Mouse (Mus musculus) adrenal gland, adult 2 months (tissue): ENCODE results near the gene Ccl28. TPM values are rescaled to one million over a fixed set of nuclear protein-coding genes. Genes with fewer than 3 reads are reported as not detected.
A peak's percentile ranks its signal among the peaks of the same experiment; 100 is the strongest.
"Not testable (repeated sequence)": the region's sequence is repeated elsewhere in the genome, so short reads cannot be mapped to it uniquely, and the experiment has no call there.

Source experiments
- DNase-seq: peaks from one replicate; pipeline ENCODE4 v3.0.0; 2021
- long read RNA-seq: library from polyadenylated mRNA; stranded (forward); transcript quantifications from one replicate; pipeline ENCODE4 v2.0.0, GENCODE M21; 2021
- polyA plus RNA-seq: library from polyadenylated mRNA; depleted of rRNA; stranded (reverse); fragments of >200 nt; gene quantifications from 2 replicates; pipeline ENCODE4 v1.2.3, GENCODE M21; 2012; rRNA removed
- total RNA-seq, 2 experiments: library from RNA; stranded (reverse); gene quantifications; 2 replicates each; pipeline ENCODE4 v1.2.3; 2021

The Ccl28 gene
- 1 to 10 TPM in 1 of 2 experiments, under 1 TPM in 1; 0.62 to 1.0 TPM for total RNA-seq
- polyA plus RNA-seq: not detected in 2 replicates
- long read RNA-seq: 0 reads

DNA sequence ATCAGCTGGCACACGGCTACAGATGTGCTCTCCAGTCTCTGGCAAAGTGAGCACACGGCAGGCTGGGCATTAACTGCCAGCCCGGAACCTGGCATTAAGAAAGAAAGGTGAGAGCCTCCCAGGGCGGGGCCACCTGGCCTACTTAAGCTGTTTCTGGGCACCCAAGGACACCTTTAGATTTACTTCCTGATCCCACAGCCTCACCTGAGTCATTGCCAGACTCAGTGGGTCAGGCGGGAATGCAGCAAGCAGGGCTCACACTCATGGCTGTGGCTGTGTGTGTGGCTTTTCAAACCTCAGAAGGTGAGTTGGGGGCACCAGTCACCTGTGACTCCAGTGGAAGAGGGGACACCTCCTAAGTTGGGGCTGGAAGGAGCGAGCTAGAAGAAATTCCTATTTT lies at the start of gene Ccl28:
Ccl28 (plus strand) TSS at position 186 of the 400 bp plus-strand sequence.
- DNase-seq: no peak

DNA sequence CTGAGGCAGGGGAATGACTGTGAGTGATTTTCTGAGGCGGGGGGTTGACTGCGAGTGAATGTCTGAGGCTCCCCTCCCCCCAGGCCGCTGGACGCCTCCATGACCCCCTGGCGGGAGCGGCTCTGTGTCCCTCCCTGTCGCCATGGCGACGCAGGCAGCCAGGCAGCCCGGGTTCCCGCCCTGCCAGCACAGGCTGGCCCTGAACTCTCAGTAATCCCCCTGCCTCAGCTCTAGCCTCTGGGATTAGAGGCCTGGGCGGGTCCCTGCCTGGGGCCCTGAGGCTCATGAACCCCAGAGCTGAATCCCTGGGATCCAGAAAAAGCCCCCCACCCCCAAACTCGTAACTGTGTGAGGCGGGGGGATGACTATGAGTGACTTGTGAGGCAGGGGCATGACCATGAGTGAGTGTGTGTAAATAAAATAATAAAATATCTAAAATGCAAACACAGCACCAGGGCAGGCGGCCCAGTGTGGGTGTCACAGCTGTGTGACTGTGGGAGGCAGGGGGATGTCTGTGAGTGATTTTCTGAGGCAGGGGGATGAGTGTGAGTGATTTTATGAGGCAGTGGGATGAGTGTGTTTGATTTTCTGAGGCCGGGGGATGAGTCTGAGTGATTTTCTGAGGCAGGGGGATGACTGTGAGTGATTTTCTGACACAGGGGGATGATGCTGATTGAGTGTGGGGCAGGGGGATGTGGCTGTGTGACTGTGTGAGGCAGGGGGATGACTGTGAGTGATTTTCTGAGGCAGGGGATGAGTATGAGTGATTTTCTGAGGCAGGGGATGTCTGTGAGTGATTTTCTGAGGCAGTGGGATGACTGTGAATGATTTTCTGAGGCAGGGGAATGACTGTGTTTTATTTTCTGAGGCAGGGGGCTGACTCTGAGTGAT lies 27.1 kb upstream of the Ccl28 start:
- DNase-seq: peak; percentile 29

DNA sequence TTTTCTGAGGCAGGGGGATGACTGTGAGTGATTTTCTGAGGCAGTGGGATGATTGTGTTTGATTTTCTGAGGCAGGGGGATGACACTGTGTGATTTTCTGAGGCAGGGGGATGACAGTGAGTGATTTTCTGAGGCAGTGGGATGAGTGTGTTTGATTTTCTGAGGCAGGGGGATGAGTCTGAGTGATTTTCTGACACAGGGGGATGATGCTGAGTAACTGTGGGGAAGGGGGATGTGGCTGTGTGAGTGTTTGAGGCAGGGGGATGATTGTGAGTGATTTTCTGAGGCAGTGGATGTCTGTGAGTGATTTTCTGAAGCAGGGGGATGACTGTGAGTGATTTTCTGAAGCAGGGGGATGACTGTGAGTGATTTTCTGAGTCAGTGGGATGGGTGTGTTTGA lies 25.2 kb upstream of the Ccl28 start:
- DNase-seq: not testable (repeated sequence)

DNA sequence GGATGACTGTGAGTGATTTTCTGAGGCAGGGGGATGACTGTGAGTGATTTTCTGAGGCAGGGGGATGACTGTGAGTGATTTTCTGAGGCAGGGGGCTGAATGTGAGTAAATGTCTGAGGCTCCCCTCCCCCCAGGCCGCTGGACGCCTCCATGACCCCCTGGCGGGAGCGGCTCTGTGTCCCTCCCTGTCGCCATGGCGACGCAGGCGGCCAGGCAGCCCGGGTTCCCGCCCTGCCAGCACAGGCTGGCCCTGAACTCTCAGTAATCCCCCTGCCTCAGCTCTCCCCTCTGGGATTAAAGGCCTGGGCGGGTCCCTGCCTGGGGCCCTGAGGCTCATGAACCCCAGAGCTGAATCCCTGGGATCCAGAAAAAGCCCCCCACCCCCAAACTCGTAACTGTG lies 24.6 kb upstream of the Ccl28 start:
- DNase-seq: peak; percentile 41

DNA sequence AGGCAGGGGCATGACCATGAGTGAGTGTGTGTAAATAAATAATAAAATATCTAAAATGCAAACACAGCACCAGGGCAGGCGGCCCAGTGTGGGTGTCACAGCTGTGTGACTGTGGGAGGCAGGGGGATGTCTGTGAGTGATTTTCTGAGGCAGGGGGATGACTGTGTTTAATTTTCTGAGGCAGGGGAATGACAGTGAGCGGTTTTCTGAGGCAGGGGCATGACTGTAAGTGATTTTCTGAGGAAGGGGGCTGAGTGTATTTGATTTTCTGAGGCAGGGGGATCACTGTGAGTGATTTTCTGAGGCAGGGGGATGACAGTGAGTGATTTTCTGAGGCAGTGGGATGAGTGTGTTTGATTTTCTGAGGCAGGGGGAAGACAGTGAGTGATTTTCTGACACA lies 24.1 kb upstream of the Ccl28 start:
- DNase-seq: not testable (repeated sequence)

DNA sequence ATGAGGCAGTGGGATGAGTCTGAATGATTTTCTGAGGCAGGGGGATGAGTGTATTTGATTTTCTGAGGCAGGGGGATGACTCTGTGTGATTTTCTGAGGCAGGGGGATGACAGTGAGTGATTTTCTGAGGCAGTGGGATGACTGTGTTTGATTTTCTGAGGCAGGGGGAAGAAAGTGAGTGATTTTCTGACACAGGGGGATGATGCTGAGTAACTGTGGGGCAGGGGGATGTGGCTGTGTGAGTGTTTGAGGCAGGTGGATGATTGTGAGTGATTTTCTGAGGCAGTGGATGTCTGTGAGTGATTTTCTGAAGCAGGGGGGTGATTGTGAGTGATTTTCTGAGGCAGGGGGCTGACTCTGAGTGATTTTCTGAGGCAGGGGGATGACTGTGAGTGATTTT lies 23.5 kb upstream of the Ccl28 start:
- DNase-seq: peak; percentile 31

DNA sequence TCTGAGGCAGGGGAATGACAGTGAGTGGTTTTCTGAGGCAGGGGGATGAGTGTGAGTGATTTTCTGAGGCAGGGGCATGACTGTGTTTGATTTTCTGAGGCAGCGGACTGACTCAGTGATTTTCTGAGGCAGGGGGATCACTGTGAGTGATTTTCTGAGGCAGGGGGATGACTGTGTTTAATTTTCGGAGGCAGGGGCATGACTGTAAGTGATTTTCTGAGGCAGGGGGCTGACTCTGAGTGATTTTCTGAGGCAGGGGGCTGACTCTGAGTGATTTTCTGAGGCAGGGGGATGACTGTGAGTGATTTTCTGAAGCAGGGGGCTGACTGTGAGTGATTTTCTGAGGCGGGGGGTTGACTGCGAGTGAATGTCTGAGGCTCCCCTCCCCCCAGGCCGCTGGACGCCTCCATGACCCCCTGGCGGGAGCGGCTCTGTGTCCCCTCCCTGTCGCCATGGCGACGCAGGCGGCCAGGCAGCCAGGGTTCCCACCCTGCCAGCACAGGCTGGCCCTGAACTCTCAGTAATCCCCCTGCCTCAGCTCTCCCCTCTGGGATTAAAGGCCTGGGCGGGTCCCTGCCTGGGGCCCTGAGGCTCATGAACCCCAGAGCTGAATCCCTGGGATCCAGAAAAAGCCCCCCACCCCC lies 20.8 kb upstream of the Ccl28 start:
- DNase-seq: peak; percentile 50

DNA sequence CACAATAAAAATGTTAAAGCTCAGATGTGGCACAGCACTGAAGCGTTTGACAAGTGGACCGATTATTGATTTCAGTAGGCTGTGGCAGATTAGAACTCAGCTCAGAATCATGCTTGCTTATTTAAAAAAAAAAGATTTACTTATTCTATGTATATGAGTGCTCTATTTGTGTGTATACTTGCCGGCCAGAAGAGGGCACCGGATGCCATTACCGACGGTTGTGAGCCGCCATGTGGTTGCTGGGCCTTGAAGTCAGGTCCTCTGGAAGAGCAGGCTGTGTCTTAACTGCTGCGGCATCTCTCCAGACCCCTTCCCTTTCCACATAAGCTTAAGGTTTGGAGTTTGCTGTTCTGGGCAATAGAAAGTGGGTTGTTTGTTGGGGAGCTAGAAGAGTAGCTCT lies 19.7 kb upstream of the Ccl28 start:
- DNase-seq: not testable (repeated sequence)

DNA sequence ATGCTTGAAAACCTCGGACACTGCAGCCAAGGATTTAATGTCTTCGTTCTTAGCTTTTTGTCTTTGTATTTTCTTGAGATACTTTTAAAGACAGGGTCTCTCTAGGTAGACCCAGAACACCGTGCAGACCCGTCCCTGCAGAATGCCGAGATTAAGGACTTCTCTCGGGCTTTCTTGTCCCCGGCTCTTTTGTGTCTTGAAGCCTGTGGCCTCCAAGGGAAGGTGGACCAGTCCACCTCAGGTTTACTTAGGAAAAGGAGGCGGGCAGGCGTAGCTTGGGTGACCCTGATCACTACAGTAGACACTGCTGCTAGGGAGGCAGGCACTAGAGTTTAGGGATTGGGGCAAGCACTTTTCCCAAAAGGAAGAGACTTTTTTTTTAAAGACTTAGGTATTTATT lies 19.3 kb upstream of the Ccl28 start:
- not testable (repeated sequence) for DNase-seq

DNA sequence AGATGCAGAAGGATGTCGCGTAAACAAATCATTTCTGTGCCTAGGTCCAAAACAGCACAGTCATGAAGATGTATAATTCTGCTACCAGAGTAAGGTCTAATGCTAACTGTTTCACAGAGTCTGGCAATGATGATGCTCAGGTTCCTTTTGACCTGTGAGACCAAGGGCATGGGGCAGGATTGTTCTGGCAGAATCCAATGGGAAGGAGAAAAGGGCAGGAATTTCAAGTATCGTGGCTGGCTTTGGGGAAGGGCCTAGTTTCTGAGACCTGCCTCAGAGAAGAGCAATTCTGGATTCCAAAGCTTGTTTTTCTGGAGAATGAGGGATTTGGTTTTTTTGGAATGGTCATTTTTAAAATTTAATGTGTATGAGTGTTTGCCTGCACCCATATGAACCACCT lies 4.8 kb upstream of the Ccl28 start:
- DNase-seq: no peak

DNA sequence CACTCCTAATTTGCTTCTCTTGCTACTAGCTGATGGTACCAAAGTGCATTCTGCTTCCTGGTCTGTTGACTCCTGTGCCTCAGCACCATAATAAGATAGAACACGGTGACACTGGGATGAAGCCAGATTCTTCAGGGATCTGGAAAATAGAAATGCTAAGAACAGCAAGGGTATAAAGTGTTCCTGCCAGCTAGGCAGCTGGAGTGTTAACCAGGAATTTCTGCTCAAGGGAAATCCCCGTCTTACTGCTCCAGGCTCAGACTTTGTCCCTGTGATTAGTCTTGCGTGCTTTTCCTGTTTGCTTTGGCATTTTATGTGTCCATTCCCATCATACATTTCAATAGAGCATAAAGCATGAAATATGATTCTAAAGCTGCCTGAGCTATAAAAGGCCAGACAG lies 3.9 kb upstream of the Ccl28 start:
- no peak for DNase-seq

DNA sequence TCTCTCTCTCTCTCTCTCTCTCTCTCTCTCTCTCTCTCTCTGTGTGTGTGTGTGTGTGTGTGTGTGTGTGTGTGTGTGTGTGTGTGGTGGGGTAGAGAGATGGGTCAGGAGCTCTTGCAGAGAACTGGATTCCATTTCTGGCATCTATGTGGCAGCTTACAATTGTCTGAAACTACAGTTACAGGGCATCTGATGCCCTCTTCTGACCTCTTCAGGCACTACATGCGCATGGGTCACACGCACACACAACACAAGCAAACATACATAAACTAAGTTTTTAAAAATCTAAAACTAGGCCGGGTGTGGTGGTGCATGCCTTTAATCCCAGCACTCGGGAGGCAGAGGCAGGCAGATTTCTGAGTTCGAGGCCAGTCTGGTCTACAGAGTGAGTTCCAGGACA lies 2.3 kb downstream of the Ccl28 start:
- DNase-seq: peak; percentile 18

DNA sequence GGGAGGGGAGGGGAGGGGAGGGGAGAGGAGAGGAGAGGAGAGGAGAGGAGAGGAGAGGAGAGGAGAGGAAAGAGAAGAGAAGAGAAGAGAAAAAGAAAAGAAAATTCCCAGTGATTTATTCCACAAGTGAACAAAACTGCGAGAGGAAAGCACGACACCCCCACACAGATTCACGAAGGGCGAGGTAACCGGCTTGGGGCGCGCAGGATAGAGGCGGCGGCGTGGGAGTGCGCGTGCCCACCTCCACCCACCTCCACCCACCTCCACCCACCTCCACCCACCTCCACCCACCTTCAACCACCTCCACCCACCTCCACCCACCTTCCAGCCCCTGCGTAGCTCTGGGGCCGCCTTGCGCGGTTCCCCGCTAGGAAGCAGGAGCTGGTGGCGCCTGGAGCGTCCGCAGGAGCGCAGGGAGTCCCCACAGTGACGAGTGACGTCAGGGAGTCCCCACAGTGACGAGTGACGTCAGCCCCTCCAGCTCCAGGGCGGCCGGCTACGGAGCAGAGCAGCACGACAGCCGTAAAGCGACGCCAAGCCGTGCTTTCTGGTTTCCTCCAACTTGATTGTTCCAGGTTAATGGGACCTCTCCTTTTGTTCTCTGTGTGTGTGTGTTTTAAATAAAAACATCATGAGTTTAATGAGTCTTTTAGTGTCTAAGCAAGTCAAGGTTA lies 8.0 kb downstream of the Ccl28 start:
- DNase-seq: peak; percentile 86

DNA sequence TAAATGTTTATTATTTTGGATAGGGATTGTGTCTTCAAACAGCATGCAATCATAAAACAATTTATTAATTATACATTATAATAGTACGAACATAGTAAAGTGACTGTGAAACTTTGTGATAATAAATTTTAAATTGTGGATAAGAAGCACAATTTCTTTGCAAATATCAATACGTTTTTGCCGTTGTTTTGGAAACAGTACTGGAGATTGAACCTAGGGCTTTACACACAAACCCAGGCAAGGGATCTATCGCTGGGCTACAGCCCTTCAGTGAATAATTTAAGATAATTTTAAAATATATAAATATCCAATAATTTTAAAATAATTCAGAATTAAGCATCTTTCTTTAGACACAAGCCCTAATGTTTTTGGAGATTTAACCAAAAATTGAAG lies 8.5 kb downstream of the Ccl28 start:
- DNase-seq: no peak

DNA sequence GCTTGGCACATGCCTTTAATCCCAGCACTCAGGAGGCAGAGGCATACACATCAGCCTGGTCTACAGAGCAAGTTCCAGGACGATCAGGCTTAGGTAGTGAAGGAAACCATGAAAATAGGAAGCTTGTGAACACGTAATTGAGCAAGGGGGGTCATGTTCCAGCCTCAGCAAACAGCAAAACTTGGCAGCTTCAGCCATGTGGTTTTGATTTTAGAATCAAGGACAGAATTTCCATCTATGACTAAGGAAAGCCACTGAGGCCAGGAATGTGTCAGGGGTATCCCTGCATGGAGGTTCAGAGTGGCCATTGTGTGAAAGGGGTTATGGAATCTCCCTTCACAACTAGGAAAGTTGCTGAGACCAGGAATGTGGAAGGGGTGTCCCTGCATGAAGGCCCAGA lies 11.9 kb downstream of the Ccl28 start:
- DNase-seq: no peak

DNA sequence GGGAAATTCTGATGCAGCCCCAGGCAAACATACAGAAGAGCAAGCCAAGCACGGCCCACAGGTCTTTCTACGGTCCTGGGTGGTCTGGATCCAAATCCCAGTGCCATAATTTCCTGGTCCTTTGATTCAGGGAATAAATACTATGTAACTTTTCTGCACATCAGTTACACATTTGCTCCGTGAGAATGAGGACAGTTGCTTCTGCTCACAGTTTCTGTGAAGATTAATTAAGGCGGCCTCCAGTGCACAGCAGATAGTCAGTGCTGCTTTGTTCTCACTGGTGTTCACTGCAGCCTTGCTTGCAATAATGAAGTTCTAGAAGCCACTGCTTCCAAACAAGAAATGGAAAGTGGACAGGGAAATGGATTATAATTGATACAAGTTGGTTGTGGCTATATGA lies 14.2 kb downstream of the Ccl28 start:
- DNase-seq: no peak

DNA sequence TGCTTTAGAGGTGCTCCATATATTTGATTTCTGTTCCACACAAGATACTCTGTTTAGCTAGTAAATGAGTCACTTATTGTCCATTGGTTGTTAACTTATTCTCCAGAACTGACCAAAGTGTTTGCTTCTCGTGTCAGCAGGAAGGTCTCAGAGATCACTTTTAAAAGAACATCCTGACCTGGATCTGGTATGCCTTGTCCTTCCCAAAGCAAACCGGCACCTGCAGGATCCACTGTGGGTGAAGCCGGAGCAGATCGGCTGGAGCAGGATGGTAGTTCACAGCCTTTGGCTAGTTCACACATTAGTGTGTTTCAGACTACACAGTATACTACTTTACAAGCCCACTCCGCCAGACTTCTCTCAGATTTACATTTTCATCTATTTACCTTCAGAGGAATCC lies 14.8 kb downstream of the Ccl28 start:
- no peak for DNase-seq

DNA sequence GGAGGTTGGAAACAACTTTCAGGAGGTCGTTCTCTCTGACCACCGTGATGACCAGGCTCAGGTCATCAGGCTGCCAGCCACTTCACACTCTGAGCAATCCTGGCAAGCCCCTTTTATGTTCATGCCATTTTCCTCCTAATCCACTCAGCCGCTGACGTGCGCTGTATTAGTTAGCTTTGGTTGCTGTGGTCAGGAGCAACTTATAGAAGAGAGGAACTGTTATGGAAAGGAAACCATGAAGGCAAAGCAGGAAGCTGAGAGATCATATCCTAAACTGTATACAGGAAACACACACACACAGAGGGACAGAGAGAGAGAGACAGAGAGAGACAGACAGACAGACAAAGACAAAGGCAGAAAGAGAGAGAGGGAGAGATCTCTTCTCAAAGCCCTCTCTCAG lies 15.7 kb downstream of the Ccl28 start:
- no peak for DNase-seq

DNA sequence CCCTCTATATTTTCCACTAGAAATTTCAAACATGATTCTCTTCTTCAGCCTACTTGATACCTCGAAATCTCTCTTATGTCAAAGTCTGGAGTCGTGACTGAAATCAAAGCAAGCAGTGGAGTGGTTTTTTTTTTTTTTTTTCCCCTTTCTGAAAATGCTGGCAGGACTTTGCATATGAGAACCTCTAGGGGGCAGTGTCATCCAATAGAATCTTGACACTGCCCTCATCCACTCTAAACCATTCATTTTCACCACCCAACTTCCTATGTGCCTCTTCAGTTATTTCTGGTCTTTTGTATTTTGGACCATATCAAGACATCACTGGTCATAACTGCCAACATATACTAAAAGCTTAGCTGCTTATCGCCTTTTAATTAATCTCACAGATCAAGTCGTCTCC lies 16.9 kb downstream of the Ccl28 start:
- no peak for DNase-seq

DNA sequence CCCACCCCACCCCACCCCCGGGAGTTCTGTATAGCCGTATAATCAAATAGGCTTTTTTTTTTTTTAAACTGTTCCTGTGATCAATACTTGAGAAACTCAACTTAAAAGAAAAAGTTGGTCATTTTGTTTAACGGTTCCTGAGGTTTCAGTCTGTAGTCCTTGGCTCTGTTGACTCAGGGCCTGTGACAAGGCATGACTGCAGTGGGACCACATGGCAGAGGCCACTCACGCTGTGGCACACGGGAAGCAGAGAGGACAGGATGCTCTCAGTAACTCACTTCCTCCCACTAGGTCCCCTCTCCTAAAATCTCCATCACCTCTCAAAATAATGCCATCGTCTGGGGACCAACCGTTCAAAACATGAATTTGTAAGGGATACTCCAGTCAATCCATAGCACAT lies 17.5 kb downstream of the Ccl28 start:
- peak; percentile 52 for DNase-seq

DNA sequence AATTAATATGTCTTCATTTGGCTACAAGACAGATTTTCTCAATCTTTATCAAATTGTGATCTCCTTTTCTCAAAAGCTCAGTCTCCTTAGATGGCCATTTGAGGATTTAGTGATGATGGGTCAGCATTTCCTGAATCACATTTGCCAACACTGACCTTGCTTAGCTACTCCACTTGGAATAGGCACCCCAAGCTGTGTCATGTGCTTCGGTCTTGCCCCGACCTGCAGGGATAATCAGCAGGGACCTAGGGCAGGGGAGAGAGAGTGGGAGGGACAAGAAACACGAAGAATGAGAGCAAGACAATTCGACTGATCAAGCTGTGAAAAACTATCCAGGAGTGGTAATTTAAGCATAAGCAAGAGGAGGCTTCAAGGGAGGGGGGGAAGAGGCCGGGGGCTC lies 21.1 kb downstream of the Ccl28 start:
- DNase-seq: peak; percentile 47

DNA sequence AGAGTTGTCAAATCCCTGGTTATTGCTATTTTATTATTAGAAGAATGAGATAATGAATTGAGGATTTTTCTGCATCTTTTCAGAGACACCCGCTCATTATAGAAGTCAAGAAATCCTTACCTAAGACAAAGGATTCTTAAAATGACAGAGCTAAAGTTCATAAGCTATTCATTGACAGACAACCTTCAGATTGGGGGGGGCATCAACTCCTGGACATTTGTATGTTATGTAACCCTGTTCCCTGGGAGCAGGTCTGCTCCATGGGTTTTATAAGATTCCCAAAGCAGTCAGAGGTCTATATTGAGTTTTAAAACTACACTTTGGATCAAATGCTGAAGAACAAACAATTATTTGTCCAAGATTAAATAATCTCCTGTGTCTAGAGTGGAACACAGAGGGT lies 22.9 kb downstream of the Ccl28 start:
- no peak for DNase-seq
